ENCODE assay signal across 7 mouse cellular contexts in genomic region chr3:90247960-90248745, GRCm38 (mm10). TPM values are rescaled to one million over a fixed set of nuclear protein-coding genes. Genes with fewer than 3 reads are reported as not detected.
DNase-seq lines count a peak whose midpoint lies in the region; ATAC-seq and TF ChIP-seq lines count a peak whose summit lies in the region.

Slc39a1 (plus strand) TSS chr3:90248172.

- peak within 1 kb of the TSS; percentile 84 for H3K4me2 ChIP-seq in intestine, postnatal 0 days (replicated peaks; ENCODE audit: low read depth)
- H3K4me2 ChIP-seq in midbrain, embryonic 12.5 days (replicated peaks): peak within 1 kb of the TSS; percentile 92

- H3K4me3 ChIP-seq in intestine, postnatal 0 days (ENCODE audit: low read depth, low read length): peak within 1 kb of the TSS; percentile 74
- peak within 1 kb of the TSS; percentile 66 for H3K4me3 ChIP-seq in midbrain, embryonic 12.5 days

- H3K27me3 ChIP-seq in intestine, postnatal 0 days (replicated peaks; ENCODE audit: control insufficient read depth, insufficient read depth, low read length): no peaks in the 10 kb centered on the region
- no peaks in the 10 kb centered on the region for H3K27me3 ChIP-seq in midbrain, embryonic 12.5 days

- under 1% methylated on average over 42 of the region's 44 CpGs for WGBS in intestine, postnatal 0 days
- under 1% methylated on average over 43 of the region's 44 CpGs for WGBS in midbrain, embryonic 12.5 days

- H3K9ac ChIP-seq in intestine, postnatal 0 days (ENCODE audit: low read depth, low read length): peak within 1 kb of the TSS; percentile 85
- peak within 1 kb of the TSS; percentile 70 for H3K9ac ChIP-seq in midbrain, embryonic 12.5 days (replicated peaks)

- peaks cover 16% of the 10 kb centered on the region for H3K36me3 ChIP-seq in intestine, postnatal 0 days (ENCODE audit: control insufficient read depth, insufficient read depth)
- H3K36me3 ChIP-seq in midbrain, embryonic 12.5 days: peaks cover 14% of the 10 kb centered on the region

- peak; percentile 86 for ATAC-seq in intestine, postnatal 0 days
- peak; percentile 96 for ATAC-seq in midbrain, embryonic 12.5 days (ENCODE audit: low FRiP score, low read depth)

- TF ChIP-seq CTCF in intestine, postnatal 0 days (IDR thresholded peaks at IDR 0.05; ENCODE audit: low read depth): no peak

- no peaks in the 10 kb centered on the region for H3K9me3 ChIP-seq in intestine, postnatal 0 days (ENCODE audit: control insufficient read depth)
- H3K9me3 ChIP-seq in midbrain, embryonic 12.5 days: no peaks in the 10 kb centered on the region

- intact Hi-C loops in left cerebral cortex, postnatal 4 days (cut with DNase I): no loop called here

- DNase-seq in adrenal gland, adult 8-10 months: peak; percentile 92
- DNase-seq in embryo, embryonic 9.5 days (ENCODE audit: extremely low spot score): peak; percentile 96
- DNase-seq in gonadal fat pad, adult 2 months (ENCODE audit: low read depth): no peak
- DNase-seq in left cerebral cortex, postnatal 4 days: peak; percentile 96
- peak; percentile 68 for DNase-seq in spleen, adult 12 weeks (ENCODE audit: low spot score)

- H3K27ac ChIP-seq in intestine, postnatal 0 days (ENCODE audit: low read depth, low read length): peak within 1 kb of the TSS; percentile 97
- peak within 1 kb of the TSS; percentile 86 for H3K27ac ChIP-seq in midbrain, embryonic 12.5 days (replicated peaks)

- H3K4me1 ChIP-seq in intestine, postnatal 0 days (replicated peaks; ENCODE audit: control insufficient read depth, insufficient read depth, low read length): peaks cover 5% of the 10 kb centered on the region; the same call in 1 of the 2 replicates
- peaks cover 23% of the 10 kb centered on the region for H3K4me1 ChIP-seq in midbrain, embryonic 12.5 days

RNA-seq across cellular contexts. Expression of gene Slc39a1, which starts in this region (rescaled TPM):
- total RNA-seq in adrenal gland, adult 8-10 months (2022): 100 to 1,000 TPM; 129 to 172 (median 151) TPM
- polyA plus RNA-seq in gonadal fat pad, adult 2 months (2012; rRNA removed): 86.9 and 100 TPM in 2 replicates
- 153 and 158 TPM in 2 replicates for polyA plus RNA-seq in intestine, postnatal 0 days (2015; fragmentation: Nextera tagmentation; extraction: Ambion mirVana)
- total RNA-seq in left cerebral cortex, postnatal 4 days (2021): 10 to 100 TPM; 41.2 TPM
- 50.5 and 55.1 TPM in 2 replicates for polyA plus RNA-seq in midbrain, embryonic 12.5 days (2016; fragmentation: Nextera tagmentation; extraction: Ambion mirVana)
